Mouse (Mus musculus) kidney, adult 9 months (tissue): Measurements from ENCODE around the gene Zglp1.
A peak's percentile ranks its signal among the peaks of the same experiment; 100 is the strongest.

ENCODE experiments used
- DNase-seq: peaks from one replicate; pipeline ENCODE4 v3.0.0; 2022

Zglp1 gene

GRCm38 (mm10) chr9:21022726-21023125 is 44.2 kb downstream of the Zglp1 start:
- DNase-seq: no peak

GRCm38 (mm10) chr9:21022288-21022687 is 44.6 kb downstream of the Zglp1 start:
- no peak for DNase-seq

GRCm38 (mm10) chr9:21021363-21021762 is 45.5 kb downstream of the Zglp1 start:
- DNase-seq: no peak

DNA sequence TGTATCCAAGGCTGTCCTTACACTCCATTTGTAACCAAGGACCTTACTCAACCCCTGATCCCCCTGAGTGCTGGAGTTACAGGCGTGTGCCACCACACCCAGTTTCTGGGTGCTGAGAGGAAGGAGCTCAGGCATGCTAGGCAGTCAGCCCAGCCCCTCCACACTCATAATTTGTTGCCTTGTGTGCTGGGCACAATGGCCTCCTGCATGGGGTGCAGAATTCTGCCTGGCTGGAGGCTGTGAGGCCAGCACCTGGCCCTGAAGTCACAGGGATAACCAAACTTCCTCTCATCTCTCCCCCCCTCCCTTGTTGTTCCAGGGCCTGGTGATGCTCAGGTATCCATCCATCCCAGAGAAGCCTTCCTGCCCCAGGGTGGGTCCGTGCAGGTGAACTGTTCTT is 48.3 kb downstream of the Zglp1 start:
- DNase-seq: no peak

DNA sequence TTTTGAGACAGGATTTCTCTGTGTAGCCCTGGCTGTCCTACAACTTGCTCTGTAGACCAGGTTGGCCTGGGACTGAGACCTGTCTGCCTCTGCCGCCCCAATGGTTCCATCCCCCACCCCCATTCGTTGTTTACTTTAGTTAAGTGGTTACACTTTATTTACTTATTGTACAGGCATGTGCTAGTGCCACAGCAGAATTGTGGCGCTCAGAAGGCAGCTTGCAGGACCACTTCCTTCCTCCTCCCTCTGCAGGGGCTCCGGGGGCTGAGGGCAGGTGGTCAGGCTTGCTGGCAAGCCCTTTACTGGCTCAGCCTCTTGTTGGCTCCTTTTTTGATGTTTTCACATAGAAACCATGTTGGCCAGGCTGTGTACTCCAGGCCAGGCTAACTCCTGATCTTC is 49.7 kb downstream of the Zglp1 start:
- DNase-seq: no peak

DNA sequence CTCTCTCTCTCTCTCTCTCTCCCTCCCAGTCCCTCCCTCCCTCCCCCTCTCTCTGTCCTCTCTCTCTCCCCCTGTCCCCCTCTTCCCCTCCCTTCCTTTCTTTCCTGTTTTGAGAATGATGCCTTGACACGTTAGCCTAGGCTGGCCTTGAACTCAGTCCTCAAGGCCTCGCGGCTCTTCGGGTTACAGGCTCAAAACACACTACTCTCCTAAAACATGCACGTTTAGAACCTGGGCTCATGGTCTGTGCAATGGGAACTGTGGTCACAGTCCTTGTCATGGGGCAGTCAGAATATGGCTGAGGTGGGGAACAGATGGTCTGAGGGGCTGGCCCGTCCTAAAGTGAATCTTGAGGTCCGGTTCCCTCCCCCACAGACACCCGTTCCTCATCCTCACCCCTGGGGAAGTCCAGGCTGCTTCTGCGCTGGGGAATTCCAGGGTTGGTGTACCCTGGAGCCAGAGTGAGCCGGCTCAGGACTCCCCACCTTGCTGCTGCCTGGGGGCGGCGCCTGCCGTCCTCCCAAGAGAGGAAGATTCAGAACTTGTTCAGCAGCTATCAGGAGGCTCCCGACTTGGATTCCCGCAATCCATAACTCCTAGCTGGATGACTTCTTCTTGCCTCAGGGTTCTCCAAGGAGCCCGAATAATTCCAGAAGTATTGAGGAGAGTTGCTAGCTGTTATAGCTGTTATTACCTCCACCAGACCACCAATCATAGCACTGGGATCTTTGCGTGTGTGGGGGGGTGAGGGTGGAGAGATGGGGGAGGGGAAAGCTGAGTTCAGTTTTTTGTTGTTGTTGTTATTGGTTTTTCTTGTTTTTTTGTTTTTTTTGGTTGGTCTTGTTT is 50.3 kb downstream of the Zglp1 start:
- DNase-seq: peak; percentile 22

GRCm38 (mm10) chr9:21015571-21016130 is 51.2 kb downstream of the Zglp1 start, which contains the start of gene Icam1:
Icam1 (plus strand) TSS chr9:21015985.
- DNase-seq: peak; percentile 90

DNA sequence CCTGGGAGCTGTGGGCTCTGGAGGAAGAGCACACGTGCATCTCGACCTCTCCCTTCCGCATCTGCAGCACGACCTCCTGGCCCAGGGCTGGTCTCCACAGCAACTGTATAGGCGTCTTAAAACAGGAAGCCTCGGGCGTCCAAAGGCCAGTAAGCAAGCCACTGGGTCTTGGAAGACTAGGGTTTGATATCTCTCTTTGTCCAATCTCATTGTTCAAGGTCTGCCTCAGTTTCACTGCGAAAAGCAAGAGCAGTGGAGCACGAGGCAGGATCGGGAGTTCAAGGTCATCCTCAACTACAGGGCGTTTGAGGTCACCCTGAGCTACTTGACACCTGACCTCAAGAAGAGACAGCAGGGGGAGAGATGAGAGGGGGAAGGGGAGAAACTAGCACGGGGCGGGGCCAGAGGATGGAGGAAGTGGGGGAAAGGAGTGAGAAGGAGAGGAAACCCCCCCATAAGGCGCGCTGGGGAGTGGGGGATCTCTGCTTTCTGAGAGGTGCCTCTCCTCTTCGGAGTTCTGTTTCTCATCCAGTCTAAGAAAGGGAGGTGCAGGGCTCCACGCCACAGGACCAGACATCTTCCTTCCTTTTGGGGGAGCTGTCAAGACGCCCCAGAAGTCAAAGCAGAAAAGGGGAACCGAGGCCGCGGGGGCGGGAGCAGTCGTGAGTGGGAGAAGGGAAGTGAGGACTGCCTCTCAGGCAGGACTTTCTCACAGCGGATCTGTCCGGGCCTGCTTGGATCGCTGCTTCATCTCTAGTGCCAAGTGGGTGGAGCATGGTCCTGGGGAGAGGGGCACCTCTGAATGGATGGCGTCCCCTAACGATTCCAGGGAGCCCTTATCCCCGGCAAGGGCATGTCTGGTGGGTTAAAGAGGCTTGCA is 52.0 kb downstream of the Zglp1 start:
- DNase-seq: peak; percentile 75
